Mouse (Mus musculus) kidney, embryonic 15.5 days (tissue): ENCODE data around the gene Ntm. TPM values are rescaled to one million over a fixed set of nuclear protein-coding genes. Genes with fewer than 3 reads are reported as not detected.

ENCODE experiments used
- ATAC-seq: fragments of 200-750 bp; cut with Nextera tagmentation; replicated peaks from 2 replicates; pipeline ENCODE4 v1.8.0; 2017; ENCODE audit warnings: moderate TSS enrichment; ENCODE audit not compliant: low FRiP score
- H3K27ac ChIP-seq: fragments of 300-500 bp; sonication (generic); 2 replicates; pipeline ENCODE4 v1.5.1; 2015; ENCODE audit warnings: mild to moderate bottlenecking, inconsistent platforms
- H3K27me3 ChIP-seq: fragments of 300-500 bp; sonication (generic); 2 replicates; pipeline ENCODE4 v1.6.1; 2015; ENCODE audit warnings: inconsistent platforms
- H3K36me3 ChIP-seq: fragments of 300-500 bp; sonication (generic); 2 replicates; pipeline ENCODE4 v1.6.1; 2015; ENCODE audit warnings: inconsistent platforms
- H3K4me1 ChIP-seq: fragments of 300-500 bp; sonication (generic); 2 replicates; pipeline ENCODE4 v1.6.1; 2015; ENCODE audit warnings: inconsistent platforms
- H3K4me2 ChIP-seq: fragments of 300-500 bp; sonication (generic); 2 replicates; pipeline ENCODE4 v1.6.1; 2015; ENCODE audit warnings: moderate library complexity, mild to moderate bottlenecking, inconsistent platforms
- H3K4me3 ChIP-seq: fragments of 300-500 bp; sonication (generic); replicated peaks from 2 replicates; pipeline ENCODE4 v1.5.1; 2015; ENCODE audit warnings: mild to moderate bottlenecking, inconsistent platforms
- H3K9ac ChIP-seq: fragments of 300-500 bp; sonication (generic); 2 replicates; pipeline ENCODE4 v1.6.1; 2015; ENCODE audit warnings: mild to moderate bottlenecking, inconsistent platforms
- H3K9me3 ChIP-seq: fragments of 300-500 bp; sonication (generic); replicated peaks from 2 replicates; pipeline ENCODE4 v1.6.1; 2016; ENCODE audit warnings: inconsistent platforms
- WGBS: fragments of 180-500 bp; shearing (Covaris S2); methylation state at CpG from one replicate; pipeline ENCODE4 v1.1.7; 2015; ENCODE audit warnings: mixed read lengths; 5-methylcytosine and 5-hydroxymethylcytosine counted together
- polyA plus RNA-seq: library from polyadenylated mRNA; unstranded; fragments of >200 nt; fragmentation: Nextera tagmentation; extraction: Ambion mirVana; gene quantifications from 2 replicates; pipeline ENCODE4 v1.2.1, GENCODE M21; 2015

Gene Ntm
- polyA plus RNA-seq, 1 experiment from 2014 or later, result 45.5 TPM

DNA sequence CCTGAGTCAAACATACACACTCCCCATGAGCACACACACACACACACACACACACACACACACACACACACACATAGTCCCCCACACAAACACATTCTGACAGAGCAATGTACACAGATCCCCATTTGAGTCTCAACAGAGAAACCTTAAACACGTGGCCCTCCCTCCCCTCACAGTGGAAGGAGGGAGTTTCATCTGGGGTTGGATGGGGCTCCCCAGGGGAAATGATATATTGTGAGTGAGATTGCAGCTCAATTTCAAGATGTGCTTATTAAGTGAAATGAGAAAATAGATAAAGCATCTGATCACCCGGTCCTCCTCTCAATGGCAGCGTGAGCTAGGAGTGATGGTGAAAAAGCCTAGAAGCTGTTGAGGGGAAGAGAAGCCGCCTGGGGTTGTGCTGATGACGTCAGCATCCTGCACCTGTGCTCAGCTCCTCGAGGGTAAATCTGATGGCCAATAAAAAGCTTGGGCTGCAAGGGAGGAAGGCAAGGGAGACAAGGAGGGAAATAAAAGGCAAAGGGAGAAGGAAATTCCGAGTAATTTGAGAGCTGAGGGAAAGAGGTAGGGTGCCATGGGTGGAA is 801.8 kb downstream of the Ntm start:
- WGBS, result 20% methylated on average over 7 of the region's 7 CpGs
- Histone ChIP-seq H3K36me3 (no peaks in the 10 kb centered on the region), H3K4me1 (no peaks in the 10 kb centered on the region), H3K9me3 (no peaks in the 10 kb centered on the region), H3K4me2 (no peak overlapping the region), H3K9ac (no peak overlapping the region), H3K27me3 (no peaks in the 10 kb centered on the region), H3K4me3 (no peak overlapping the region), H3K27ac (no peak overlapping the region)
- no peak for ATAC-seq

GRCm38 (mm10) chr9:29145901-29146300 is 817.0 kb downstream of the Ntm start:
- Histone ChIP-seq H3K4me3 (no peak overlapping the region), H3K9me3 (no peaks in the 10 kb centered on the region), H3K27me3 (no peaks in the 10 kb centered on the region), H3K4me2 (no peak overlapping the region), H3K36me3 (no peaks in the 10 kb centered on the region), H3K4me1 (no peaks in the 10 kb centered on the region), H3K9ac (no peak overlapping the region), H3K27ac (no peak overlapping the region)
- WGBS, result 17% methylated on average over 4 of the region's 4 CpGs
- no peak for ATAC-seq

GRCm38 (mm10) chr9:29136039-29136438 is 826.9 kb downstream of the Ntm start:
- Histone ChIP-seq H3K4me3 (no peak overlapping the region), H3K4me2 (no peak overlapping the region), H3K4me1 (no peaks in the 10 kb centered on the region), H3K9ac (no peak overlapping the region), H3K9me3 (no peaks in the 10 kb centered on the region), H3K36me3 (no peaks in the 10 kb centered on the region), H3K27ac (no peak overlapping the region), H3K27me3 (no peaks in the 10 kb centered on the region)
- ATAC-seq, result no peak
- WGBS, result 45% methylated on average over 4 of the region's 4 CpGs

DNA sequence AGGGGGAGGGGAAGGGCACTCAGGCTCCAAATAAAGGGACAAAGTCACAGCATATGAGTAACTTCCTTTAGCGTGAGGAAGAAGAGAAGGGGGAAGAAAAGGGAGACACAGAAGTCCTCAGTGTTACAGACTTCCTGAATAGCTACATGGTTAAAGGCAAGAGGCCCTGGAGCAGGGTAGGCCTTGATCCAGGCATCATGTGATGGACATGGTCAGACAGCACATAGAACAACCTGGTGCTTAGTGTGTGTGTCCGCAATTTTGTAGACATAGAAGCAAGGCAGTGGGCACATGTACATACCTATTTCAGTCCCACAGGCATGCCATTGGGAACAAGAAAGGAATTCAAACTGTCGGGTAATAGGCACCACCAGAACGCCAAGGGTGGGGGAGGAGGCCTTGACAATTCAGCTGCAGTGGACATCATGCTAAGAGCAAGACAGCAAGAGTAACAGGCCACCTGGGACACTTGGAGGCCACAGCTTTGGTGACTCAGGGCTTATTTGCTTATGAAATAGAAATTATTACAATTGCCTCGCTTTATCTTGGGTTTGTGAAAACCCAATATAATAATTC is 832.1 kb downstream of the Ntm start:
- H3K9ac ChIP-seq, result no peak overlapping the region
- no peak overlapping the region for H3K4me2 ChIP-seq
- H3K27ac ChIP-seq, result no peak overlapping the region
- H3K36me3 ChIP-seq, result no peaks in the 10 kb centered on the region
- no peak for ATAC-seq
- no peak overlapping the region for H3K4me3 ChIP-seq
- H3K4me1 ChIP-seq, result peaks cover 5% of the 10 kb centered on the region; the same call in 1 of the 2 replicates
- WGBS, result 73% methylated on average over 5 of the region's 5 CpGs
- H3K27me3 ChIP-seq, result no peaks in the 10 kb centered on the region
- no peaks in the 10 kb centered on the region for H3K9me3 ChIP-seq

GRCm38 (mm10) chr9:29130316-29130715 is 832.6 kb downstream of the Ntm start:
- Histone ChIP-seq H3K9ac (no peak overlapping the region), H3K4me1 (peaks cover 5% of the 10 kb centered on the region; the same call in 1 of the 2 replicates), H3K27me3 (no peaks in the 10 kb centered on the region), H3K9me3 (no peaks in the 10 kb centered on the region), H3K4me2 (no peak overlapping the region), H3K36me3 (no peaks in the 10 kb centered on the region), H3K4me3 (no peak overlapping the region), H3K27ac (no peak overlapping the region)
- no peak for ATAC-seq
- 27% methylated on average over 4 of the region's 4 CpGs for WGBS

- H3K9ac ChIP-seq, result no peak overlapping the region
- 58% methylated on average over 2 of the region's 2 CpGs for WGBS
- no peaks in the 10 kb centered on the region for H3K9me3 ChIP-seq
- no peaks in the 10 kb centered on the region for H3K36me3 ChIP-seq
- no peak overlapping the region for H3K27ac ChIP-seq
- peaks cover 5% of the 10 kb centered on the region; the same call in 1 of the 2 replicates for H3K4me1 ChIP-seq
- no peak for ATAC-seq
- no peaks in the 10 kb centered on the region for H3K27me3 ChIP-seq
- no peak overlapping the region for H3K4me2 ChIP-seq
- H3K4me3 ChIP-seq, result no peak overlapping the region
Observed at GRCm38 (mm10) chr9:29128416-29128815, 834.5 kb downstream of the Ntm start.

DNA sequence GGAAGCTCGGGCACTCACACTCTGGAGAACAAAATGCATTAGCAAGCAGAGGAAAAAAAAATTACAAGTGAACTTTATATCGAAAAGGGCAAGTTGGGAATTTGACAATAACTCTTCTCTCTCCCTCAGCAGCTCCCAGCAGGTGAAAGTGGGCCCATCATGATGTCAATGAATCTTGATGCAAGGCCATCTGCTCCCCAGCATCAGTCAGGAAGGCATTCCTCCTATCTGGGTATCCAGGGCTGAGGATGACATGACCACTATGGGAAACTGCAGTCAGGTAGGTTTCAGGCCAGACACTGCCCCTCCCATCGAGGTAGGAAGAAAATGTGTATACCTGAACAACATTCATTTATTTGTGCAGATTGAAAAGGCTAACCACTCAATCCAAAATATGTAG is 838.5 kb downstream of the Ntm start:
- 69% methylated on average over 3 of the region's 3 CpGs for WGBS
- Histone ChIP-seq H3K4me1 (no peaks in the 10 kb centered on the region), H3K36me3 (no peaks in the 10 kb centered on the region), H3K9ac (no peak overlapping the region), H3K4me2 (no peak overlapping the region), H3K4me3 (no peak overlapping the region), H3K27ac (no peak overlapping the region), H3K27me3 (no peaks in the 10 kb centered on the region), H3K9me3 (no peaks in the 10 kb centered on the region)
- ATAC-seq, result no peak

DNA sequence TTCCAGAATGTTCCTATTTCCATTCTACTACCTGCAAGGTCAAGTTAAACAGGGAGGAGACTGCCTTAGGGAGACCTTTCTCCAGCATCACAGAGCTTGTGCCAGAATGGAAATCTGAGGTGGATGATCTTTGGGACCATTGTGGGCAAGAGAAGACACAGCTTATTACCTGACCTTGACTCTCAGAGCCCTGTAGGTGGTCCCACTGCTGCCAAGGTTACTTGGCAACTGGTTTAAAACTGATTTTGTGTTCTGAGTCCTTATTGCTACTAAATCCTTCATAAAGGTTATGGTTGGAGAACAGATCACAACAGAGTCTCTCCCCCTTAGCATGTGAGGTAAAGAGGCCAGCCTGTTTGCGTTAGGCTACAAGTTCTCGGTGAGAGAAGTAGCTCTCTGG is 839.1 kb downstream of the Ntm start:
- Histone ChIP-seq H3K36me3 (no peaks in the 10 kb centered on the region), H3K27ac (no peak overlapping the region), H3K4me2 (no peak overlapping the region), H3K4me1 (no peaks in the 10 kb centered on the region), H3K9me3 (no peaks in the 10 kb centered on the region), H3K9ac (no peak overlapping the region), H3K4me3 (no peak overlapping the region), H3K27me3 (no peaks in the 10 kb centered on the region)
- no peak for ATAC-seq
- 74% methylated on average over 2 of the region's 2 CpGs for WGBS

GRCm38 (mm10) chr9:29117561-29118112 is 845.3 kb downstream of the Ntm start:
- WGBS, result 8% methylated on average over 2 of the region's 2 CpGs

GRCm38 (mm10) chr9:29115337-29115736 is 847.6 kb downstream of the Ntm start:
- 48% methylated on average over 2 of the region's 2 CpGs for WGBS
- no peaks in the 10 kb centered on the region for H3K36me3 ChIP-seq
- no peaks in the 10 kb centered on the region for H3K27me3 ChIP-seq
- no peaks in the 10 kb centered on the region for H3K9me3 ChIP-seq
- H3K4me1 ChIP-seq, result peaks cover 13% of the 10 kb centered on the region
- H3K4me3 ChIP-seq, result no peak overlapping the region
- no peak overlapping the region for H3K27ac ChIP-seq
- no peak for ATAC-seq
- H3K9ac ChIP-seq, result no peak overlapping the region
- H3K4me2 ChIP-seq, result no peak overlapping the region

More at GRCm38 (mm10) chr9:29117561-29118112, 845.3 kb downstream of the Ntm start:
- Histone ChIP-seq H3K36me3 (no peaks in the 10 kb centered on the region), H3K4me2 (no peak overlapping the region), H3K9me3 (no peaks in the 10 kb centered on the region), H3K27ac (peak overlapping the region; percentile 62; the same call in 1 of the 2 replicates), H3K9ac (no peak overlapping the region), H3K4me3 (no peak overlapping the region), H3K27me3 (no peaks in the 10 kb centered on the region), H3K4me1 (peaks cover 11% of the 10 kb centered on the region)
- peak; percentile 75; the same call in 1 of the 2 replicates for ATAC-seq

- Histone ChIP-seq H3K4me2 (no peak overlapping the region), H3K27ac (no peak overlapping the region), H3K36me3 (no peaks in the 10 kb centered on the region), H3K9ac (no peak overlapping the region), H3K27me3 (no peaks in the 10 kb centered on the region), H3K9me3 (no peaks in the 10 kb centered on the region), H3K4me1 (no peaks in the 10 kb centered on the region), H3K4me3 (no peak overlapping the region)
- ATAC-seq, result no peak
- WGBS, result 75% methylated on average over 3 of the region's 3 CpGs
Observed at GRCm38 (mm10) chr9:29106771-29107170, 856.2 kb downstream of the Ntm start.

DNA sequence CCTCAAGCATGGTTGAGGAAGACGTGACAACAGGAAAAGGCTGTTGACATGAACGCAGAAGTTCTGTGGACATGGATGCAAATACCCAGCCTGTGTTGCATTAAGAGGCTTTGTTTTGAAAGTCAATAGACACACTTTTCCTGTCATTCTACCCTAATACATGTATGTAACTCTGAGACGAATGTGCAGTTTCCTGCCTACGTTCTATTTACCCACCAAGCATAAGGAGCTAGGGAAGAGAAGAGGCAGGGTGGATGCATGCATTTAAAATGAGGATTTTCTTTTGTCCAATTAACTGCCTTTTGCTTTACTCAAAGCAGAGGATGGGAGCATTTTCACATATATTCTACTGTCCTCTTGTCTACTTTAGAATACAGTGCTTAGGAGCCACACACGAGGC is 858.5 kb downstream of the Ntm start:
- Histone ChIP-seq H3K9me3 (no peaks in the 10 kb centered on the region), H3K36me3 (no peaks in the 10 kb centered on the region), H3K27me3 (no peaks in the 10 kb centered on the region), H3K4me3 (no peak overlapping the region), H3K9ac (no peak overlapping the region), H3K4me2 (no peak overlapping the region), H3K27ac (no peak overlapping the region), H3K4me1 (no peaks in the 10 kb centered on the region)
- no peak for ATAC-seq
- WGBS, result 76% methylated on average over 5 of the region's 5 CpGs
